Mouse (Mus musculus) heart, adult 9 months (tissue): ENCODE measurements around the gene Nadsyn1.

Experiments
- DNase-seq, 2 experiments: peaks; one replicate each; pipeline ENCODE4 v3.0.0; 2022; ENCODE audit warnings: low spot score in 2 of 2

The Nadsyn1 gene

DNA sequence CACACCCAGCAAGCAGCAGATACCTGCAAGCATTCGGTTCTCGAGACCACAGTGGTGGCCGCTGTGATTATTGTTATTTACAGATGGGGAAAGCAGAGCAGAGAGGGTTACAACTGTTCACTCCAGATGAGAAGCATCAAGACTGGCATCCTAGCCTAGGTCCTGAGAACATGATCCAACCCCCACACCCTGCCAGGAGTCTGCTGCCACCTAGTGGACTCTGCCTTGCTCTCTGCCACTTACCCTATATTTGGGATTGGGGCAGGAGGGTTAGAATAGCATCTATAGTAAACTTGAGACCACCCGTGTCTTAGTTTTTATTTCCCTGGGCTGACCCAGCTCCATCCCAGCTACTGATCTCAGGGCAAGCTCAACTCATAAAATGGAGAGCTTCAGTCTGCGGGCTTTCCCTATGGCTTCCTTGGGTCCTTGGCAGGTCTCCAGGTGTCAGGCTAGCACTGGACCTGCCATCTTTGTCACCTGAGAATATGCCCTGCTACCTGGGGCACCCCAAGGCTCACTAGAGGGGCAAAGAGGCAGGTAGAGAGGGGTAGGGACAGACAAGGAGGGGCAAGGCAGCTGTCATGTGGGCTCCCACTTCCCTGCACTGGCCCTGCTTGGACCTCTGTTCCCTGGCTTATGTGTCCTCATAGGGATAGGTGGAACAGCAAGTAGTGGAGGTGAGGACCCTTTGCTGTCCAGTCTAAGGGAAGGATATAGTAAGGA lies 68.5 kb downstream of the Nadsyn1 start:
- peak in 1 of 2 experiments; percentile 41 for DNase-seq

DNA sequence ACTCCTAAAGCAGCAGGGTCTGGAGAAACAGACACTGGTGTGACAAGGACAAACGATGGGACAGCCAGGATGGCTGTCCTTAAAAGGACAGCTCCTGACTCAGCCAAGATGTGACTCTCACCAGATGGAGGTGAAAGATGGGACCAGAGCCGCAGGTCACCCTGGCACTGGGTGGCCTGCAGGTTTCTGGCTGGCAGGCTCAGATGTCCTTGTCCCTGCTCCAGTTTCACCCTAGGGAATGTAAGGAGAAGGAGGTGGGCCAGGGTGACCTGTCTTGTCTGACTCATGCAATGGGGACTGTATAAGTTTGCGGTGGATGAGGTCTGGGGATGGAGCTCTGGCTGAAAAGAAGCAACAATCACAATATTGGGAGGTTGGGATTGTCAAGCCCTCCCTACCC lies 70.0 kb downstream of the Nadsyn1 start:
- no peak for DNase-seq

DNA sequence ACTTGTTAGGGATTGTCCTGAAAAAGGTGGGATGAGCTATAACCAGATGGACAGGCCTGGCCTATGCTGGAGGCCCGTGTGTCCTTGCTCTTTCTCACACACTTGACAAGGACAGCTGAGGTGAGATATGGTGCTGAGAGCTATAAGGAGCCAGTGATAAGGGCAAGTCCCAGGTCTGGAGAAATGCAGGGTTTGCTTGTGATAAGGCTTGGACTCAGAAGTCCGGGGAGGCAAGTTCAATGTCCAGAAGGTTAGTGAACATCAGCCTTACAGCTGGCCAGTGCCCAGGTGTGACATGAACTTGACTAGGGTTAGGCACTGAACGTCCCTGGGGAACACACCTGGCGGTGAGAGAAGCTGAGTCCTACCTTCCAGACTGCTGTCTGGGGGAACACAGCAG lies 70.6 kb downstream of the Nadsyn1 start:
- DNase-seq = no peak

DNA sequence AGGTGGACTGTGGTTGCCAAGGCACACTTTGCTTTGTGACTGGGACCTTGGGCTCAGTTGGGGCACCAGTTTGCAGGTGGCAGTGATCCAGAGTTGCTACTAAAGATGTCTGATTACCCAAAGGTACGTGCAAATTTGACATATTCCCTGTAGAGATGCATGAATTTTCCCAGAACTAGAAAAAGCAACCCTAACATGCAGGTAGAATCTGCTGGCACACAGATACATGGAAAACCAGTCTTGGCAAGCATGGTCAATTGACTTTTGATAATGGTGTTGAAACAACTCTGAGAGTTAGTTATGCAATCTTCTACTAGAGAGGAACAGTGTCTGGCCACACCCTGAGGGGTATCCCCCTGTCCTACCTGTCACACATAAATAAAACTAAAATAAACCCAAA lies 71.3 kb downstream of the Nadsyn1 start:
- DNase-seq = no peak

DNA sequence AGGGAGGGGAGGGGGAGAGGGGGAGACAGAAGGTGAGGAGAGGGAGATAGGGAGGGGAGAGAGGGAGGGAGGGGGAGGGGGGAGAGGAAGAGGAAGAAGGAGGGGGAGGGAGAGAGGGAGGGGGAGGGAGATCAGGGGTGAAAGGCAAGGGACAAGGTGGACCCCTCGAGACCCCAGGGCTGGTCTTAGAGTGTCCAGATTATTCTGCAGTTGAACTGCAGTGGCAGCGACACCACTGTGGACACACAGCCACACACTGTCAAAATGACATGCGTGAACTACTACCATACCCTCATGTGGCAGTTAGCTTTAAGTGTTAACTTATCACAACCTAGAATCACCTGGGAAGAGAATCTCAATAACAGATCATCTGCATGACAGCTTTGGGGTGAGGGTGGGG lies 73.6 kb downstream of the Nadsyn1 start:
- no peak for DNase-seq

DNA sequence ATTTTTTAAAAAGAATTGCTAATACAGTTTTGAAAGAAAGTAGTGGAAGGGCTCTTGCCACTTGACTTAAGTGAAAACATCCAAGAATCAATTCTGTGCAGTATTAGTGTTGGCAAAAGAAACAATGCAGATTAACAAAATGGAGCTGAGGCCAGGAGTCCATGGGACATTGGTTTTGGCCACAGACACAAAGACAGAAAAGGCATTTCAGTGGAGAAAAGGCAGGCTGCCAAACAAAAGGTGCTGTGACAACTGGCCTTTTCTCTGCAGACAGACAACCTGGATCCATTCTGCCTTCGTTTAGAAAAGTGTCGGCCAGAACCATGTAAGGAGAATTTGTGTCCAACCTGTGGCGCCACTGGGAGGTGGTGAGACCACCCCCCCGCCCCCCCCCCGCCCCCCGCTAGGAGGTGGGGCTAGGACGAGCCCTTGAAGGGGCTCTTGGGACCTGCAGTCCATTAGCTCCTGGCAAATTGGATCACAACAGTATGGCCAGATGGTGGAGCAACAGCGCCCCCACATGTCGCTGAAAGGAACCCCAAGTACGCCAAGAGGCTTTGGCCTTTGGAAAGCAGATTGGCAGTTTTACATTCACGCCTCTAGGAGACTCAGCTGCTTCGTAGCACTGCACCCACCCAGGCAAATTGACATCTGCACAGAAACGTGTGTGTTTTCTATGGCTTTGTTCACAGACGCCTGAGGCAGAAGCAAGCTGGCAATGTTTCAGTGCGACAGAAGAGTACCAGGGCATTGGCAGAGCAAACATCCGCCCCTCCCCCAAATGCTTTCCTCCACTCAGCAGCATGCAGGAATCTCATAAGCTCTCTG lies 74.4 kb downstream of the Nadsyn1 start:
- peak; percentile 68 to 89 for DNase-seq
